Mouse (Mus musculus): ENCODE data around the gene Oas1a. TPM values are rescaled to one million over a fixed set of nuclear protein-coding genes. Genes with fewer than 3 reads are reported as not detected.

The Oas1a gene
- total RNA-seq, 2 experiments from 2014 or later, result 0.33 TPM; not detected in 1

Small RNA genes within 50 kb of the gene (microRNA-seq; reads per million reads assigned to microRNA genes)
- gene Gm22907, result 0 reads per million in 2 experiments

Other genes starting within 250 kb of the Oas1a start
- gene Dtx1, start 195.6 kb downstream of the Oas1a start, total RNA-seq (2021), result 10 to 100 TPM; 70.7 to 75.2 TPM
- under 1 TPM in 1 of 2 experiments, not detected in 1; 0.30 TPM for gene Oas2, start 157.7 kb downstream of the Oas1a start, total RNA-seq (2021)
- not detected for gene Oas3, start 129.9 kb downstream of the Oas1a start, total RNA-seq (2021)
- not detected for gene Oas1e, start 112.0 kb downstream of the Oas1a start, total RNA-seq (2021)
- under 1 TPM; 0.35 to 0.46 TPM for gene Oas1c, start 95.0 kb downstream of the Oas1a start, total RNA-seq (2021)
- gene Oas1f, start 60.2 kb downstream of the Oas1a start, total RNA-seq (2021), result not detected
- not detected for gene Oas1h, start 46.1 kb downstream of the Oas1a start, total RNA-seq (2021)
- not detected for gene Oas1g, start 19.9 kb downstream of the Oas1a start, total RNA-seq (2021)
- not detected for gene Oas1d, start 7.0 kb upstream of the Oas1a start, total RNA-seq (2021)
- gene Rph3a, start 102.6 kb upstream of the Oas1a start, total RNA-seq (2021), result 100 to 1,000 TPM; 217 to 224 TPM

Data from layer of hippocampus, adult 18-20 months (tissue).